Mouse (Mus musculus): Measurements from ENCODE around the gene Ankrd35. TPM values are rescaled to one million over a fixed set of nuclear protein-coding genes. Genes with fewer than 3 reads are reported as not detected.
"Not testable (repeated sequence)": the region's sequence is repeated elsewhere in the genome, so short reads cannot be mapped to it uniquely, and the experiment has no call there.

Ankrd35 gene
- polyA plus RNA-seq, 1 experiment from 2014 or later, result 0.37 TPM

DNA sequence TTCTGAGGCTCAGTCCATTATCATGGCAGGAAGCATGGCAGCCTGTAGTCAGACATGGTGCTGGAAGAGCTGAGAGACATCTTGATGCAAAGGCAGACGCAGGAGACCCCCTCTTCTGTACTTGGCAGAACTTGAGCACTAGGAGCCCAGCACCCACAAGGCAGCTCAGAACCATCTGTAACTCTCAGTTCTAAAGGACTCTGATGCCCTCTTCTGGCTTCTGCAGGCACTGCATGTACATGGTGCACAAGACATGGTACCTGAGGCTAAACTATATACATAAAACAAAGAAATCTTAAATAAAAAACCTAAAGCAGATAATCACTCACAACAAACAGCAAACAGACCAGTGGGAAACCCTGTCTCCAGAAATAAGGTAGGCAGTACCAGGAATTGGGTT, 30.7 kb upstream of the Ankrd35 start:
- Histone ChIP-seq H3K4me3 (ENCODE audit: low read length) (no peak overlapping the region), H3K27ac (ENCODE audit: low read depth, low read length) (no peak overlapping the region), H3K9me3 (ENCODE audit: control insufficient read depth, low read length) (no peaks in the 10 kb centered on the region), H3K9ac (ENCODE audit: low read depth, low read length) (no peak overlapping the region), H3K4me2 (replicated peaks; ENCODE audit: low read depth, low read length) (no peak overlapping the region), H3K36me3 (ENCODE audit: control insufficient read depth, insufficient read depth, low read length) (peaks cover 43% of the 10 kb centered on the region), H3K27me3 (ENCODE audit: control insufficient read depth, insufficient read depth, low read length) (no peaks in the 10 kb centered on the region), H3K4me1 (ENCODE audit: control insufficient read depth, insufficient read depth, low read length) (peaks cover 12% of the 10 kb centered on the region; the same call in 1 of the 2 replicates)
- 92% methylated on average over 1 of the region's 1 CpGs for WGBS
- ATAC-seq (ENCODE audit: low FRiP score, low TSS enrichment), result no peak

DNA sequence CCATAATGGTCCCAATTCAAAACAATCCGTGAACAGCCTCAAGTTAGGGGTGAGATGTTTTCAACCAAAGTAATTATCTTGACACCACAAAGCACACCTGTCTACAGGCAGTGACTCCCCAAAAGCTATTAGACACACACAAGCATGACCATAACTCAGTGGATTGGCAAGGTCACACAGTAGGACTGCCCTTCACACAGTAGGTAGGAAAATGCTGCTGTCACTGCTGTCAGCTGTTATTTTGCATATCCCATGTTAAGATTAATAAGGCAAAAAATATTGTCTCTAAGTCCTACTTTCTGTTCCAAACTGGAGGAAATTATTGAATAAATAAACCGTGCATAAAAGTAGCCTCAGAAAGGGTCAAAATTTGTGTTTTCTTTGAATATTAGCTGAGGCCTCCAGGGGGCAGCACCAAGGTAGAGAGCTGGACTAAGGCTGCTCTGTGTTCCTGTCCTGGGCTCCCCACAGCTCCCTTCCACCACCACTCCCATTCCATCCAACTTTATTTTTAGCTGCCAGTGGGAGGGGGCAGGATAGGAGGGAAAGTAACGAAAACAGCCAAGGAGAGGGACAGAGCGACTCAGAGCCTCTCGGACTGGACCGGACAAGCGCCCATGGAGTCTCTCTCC, 24.8 kb upstream of the Ankrd35 start, which contains the start of gene Itga10:
Gene Itga10 (plus strand): TSS at position 567 of the 632 bp plus-strand sequence.
- no peak within 1 kb of the TSS for H3K4me3 ChIP-seq (ENCODE audit: low read length)
- no peaks in the 10 kb centered on the region for H3K4me1 ChIP-seq (ENCODE audit: control insufficient read depth, insufficient read depth, low read length)
- ATAC-seq (ENCODE audit: low FRiP score, low TSS enrichment), result peak; percentile 68
- H3K36me3 ChIP-seq (ENCODE audit: control insufficient read depth, insufficient read depth, low read length), result peaks cover 27% of the 10 kb centered on the region
- 71% methylated on average over 7 of the region's 7 CpGs for WGBS
- H3K9ac ChIP-seq (ENCODE audit: low read depth, low read length), result no peak within 1 kb of the TSS
- no peaks in the 10 kb centered on the region for H3K9me3 ChIP-seq (ENCODE audit: control insufficient read depth, low read length)
- no peak within 1 kb of the TSS for H3K27ac ChIP-seq (ENCODE audit: low read depth, low read length)
- no peaks in the 10 kb centered on the region for H3K27me3 ChIP-seq (ENCODE audit: control insufficient read depth, insufficient read depth, low read length)
- no peak within 1 kb of the TSS for H3K4me2 ChIP-seq (replicated peaks; ENCODE audit: low read depth, low read length)

DNA sequence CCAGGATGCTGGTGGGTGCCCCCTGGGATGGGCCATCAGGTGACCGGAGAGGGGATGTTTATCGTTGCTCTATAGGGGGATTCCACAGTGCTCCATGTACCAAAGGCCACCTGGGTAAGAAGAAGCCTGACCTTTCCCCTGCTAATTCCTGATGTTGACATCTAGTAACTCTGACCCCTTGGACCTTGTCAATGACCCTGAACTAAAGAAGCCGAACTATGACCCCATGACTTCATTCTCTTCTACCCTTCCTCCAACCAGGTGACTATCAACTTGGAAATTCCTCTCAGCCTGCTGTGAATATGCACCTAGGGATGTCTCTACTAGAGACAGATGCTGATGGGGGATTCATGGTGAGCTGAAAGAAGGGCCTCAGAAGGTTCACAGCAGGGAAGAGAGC, 22.6 kb upstream of the Ankrd35 start:
- no peak for ATAC-seq (ENCODE audit: low FRiP score, low TSS enrichment)
- no peaks in the 10 kb centered on the region for H3K9me3 ChIP-seq (ENCODE audit: control insufficient read depth, low read length)
- no peak overlapping the region for H3K9ac ChIP-seq (ENCODE audit: low read depth, low read length)
- H3K36me3 ChIP-seq (ENCODE audit: control insufficient read depth, insufficient read depth, low read length), result peaks cover 17% of the 10 kb centered on the region
- no peak overlapping the region for H3K27ac ChIP-seq (ENCODE audit: low read depth, low read length)
- WGBS, result 75% methylated on average over 3 of the region's 3 CpGs
- no peak overlapping the region for H3K4me2 ChIP-seq (replicated peaks; ENCODE audit: low read depth, low read length)
- no peak overlapping the region for H3K4me3 ChIP-seq (ENCODE audit: low read length)
- H3K4me1 ChIP-seq (ENCODE audit: control insufficient read depth, insufficient read depth, low read length), result no peaks in the 10 kb centered on the region
- H3K27me3 ChIP-seq (ENCODE audit: control insufficient read depth, insufficient read depth, low read length), result no peaks in the 10 kb centered on the region

DNA sequence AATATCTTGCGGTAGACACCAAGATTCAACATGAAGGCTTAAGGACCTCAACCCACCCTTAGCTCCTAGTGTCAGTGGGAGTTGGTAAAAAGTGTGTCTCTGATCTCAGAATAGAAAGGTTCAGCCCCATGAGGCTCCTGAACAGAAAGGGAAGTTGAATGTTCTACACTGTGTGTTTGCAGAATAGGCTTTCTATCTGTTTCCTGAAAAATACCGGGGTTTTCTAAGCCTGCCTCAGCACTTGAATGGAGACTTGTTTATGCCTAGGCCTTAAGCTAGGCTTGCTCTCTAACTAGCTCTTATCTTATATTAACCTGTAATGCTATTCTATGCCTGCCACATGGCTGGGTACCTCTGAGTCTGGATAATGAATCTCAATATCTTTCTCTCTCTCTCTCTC, 9.0 kb upstream of the Ankrd35 start:
- no peaks in the 10 kb centered on the region for H3K9me3 ChIP-seq (ENCODE audit: control insufficient read depth, low read length)
- H3K36me3 ChIP-seq (ENCODE audit: control insufficient read depth, insufficient read depth, low read length), result no peaks in the 10 kb centered on the region
- 91% methylated on average over 2 of the region's 2 CpGs for WGBS
- no peak overlapping the region for H3K9ac ChIP-seq (ENCODE audit: low read depth, low read length)
- H3K4me2 ChIP-seq (replicated peaks; ENCODE audit: low read depth, low read length), result no peak overlapping the region
- no peak overlapping the region for H3K27ac ChIP-seq (ENCODE audit: low read depth, low read length)
- 0 out of 2 replicates have a peak, but pooled peaks cover 4% of the 10 kb centered on the region for H3K4me1 ChIP-seq (ENCODE audit: control insufficient read depth, insufficient read depth, low read length)
- no peak overlapping the region for H3K4me3 ChIP-seq (ENCODE audit: low read length)
- H3K27me3 ChIP-seq (ENCODE audit: control insufficient read depth, insufficient read depth, low read length), result no peaks in the 10 kb centered on the region
- ATAC-seq (ENCODE audit: low FRiP score, low TSS enrichment), result no peak

DNA sequence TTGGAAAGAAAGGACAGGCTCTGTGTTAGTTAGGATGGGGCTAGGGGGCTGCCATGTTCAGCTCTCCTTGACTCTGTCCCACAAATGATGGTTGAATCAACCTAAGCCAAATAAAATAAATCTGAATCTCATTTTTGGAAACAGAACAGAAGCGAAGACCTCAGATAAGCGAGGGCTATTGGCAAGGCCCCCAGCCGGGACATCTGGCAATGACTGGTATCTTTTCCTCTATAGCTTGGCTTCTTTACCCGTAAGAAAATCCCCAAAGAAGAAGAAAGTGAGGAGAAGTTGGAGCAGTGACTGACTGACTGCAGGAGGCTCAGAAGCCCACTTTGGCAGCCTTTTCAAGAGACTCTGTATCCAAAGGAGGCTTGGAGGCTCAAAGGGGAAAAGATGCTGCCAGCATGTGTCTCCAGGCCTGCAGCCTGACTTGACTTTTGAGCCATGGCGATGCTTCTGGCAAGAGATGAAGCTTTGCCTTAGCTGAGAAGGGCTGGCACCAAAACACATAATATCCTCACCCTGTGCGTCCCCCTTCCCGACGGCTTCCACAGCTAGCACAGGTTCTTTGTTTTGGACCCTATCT, 7.1 kb upstream of the Ankrd35 start:
- H3K36me3 ChIP-seq (ENCODE audit: control insufficient read depth, insufficient read depth, low read length), result no peaks in the 10 kb centered on the region
- peak overlapping the region; percentile 42; the same call in 1 of the 2 replicates for H3K27ac ChIP-seq (ENCODE audit: low read depth, low read length)
- no peak overlapping the region for H3K4me3 ChIP-seq (ENCODE audit: low read length)
- H3K9ac ChIP-seq (ENCODE audit: low read depth, low read length), result peak overlapping the region; percentile 29; the same call in 1 of the 2 replicates
- no peaks in the 10 kb centered on the region for H3K27me3 ChIP-seq (ENCODE audit: control insufficient read depth, insufficient read depth, low read length)
- peak overlapping the region; percentile 38 for H3K4me2 ChIP-seq (replicated peaks; ENCODE audit: low read depth, low read length)
- no peak for ATAC-seq (ENCODE audit: low FRiP score, low TSS enrichment)
- WGBS, result 42% methylated on average over 8 of the region's 8 CpGs
- no peaks in the 10 kb centered on the region for H3K9me3 ChIP-seq (ENCODE audit: control insufficient read depth, low read length)
- 0 out of 2 replicates have a peak, but pooled peaks cover 4% of the 10 kb centered on the region for H3K4me1 ChIP-seq (ENCODE audit: control insufficient read depth, insufficient read depth, low read length)

DNA sequence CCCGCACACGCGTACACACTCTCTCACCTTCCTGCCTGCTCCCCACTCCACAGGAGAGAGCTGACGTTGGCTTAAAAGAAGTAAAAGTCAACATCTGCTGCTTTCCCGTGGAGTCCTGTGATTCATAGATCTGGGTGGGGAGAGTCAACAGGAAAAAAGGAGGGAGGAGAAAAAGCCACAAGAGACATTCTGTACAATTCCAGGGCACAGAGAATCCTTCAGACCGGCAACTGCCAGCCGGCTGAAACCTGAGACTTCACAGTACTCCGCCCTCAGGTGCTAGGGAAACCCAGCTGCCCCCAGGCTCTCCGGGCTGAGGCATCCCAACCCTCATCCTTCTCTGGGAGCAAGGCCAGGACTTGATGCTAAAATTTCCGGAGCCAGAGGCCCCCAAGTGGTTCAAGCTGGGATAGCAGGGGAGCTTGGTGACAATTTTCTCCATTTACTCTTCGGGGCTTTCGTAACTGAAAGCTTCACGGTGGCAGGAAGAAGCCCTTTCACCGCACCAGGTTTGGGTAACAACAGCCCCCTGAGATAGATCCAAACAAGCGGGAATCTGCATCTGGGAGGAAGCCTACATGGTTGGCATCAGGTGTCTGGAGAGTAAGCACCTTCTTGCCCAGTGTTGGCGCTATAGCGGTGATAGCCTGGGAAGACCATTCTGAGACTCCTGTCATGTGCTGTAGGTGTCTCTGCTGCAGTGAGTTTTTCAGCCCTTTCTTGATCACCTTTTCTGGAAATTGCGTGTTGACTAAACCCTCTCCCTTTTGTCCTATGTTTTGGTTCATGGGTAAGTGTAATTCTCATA, 6.3 kb upstream of the Ankrd35 start:
- no peaks in the 10 kb centered on the region for H3K27me3 ChIP-seq (ENCODE audit: control insufficient read depth, insufficient read depth, low read length)
- H3K9ac ChIP-seq (ENCODE audit: low read depth, low read length), result peak overlapping the region; percentile 29
- WGBS, result 6% methylated on average over 15 of the region's 18 CpGs
- H3K36me3 ChIP-seq (ENCODE audit: control insufficient read depth, insufficient read depth, low read length), result no peaks in the 10 kb centered on the region
- peak overlapping the region; percentile 42; the same call in 1 of the 2 replicates for H3K27ac ChIP-seq (ENCODE audit: low read depth, low read length)
- peak; percentile 93 for ATAC-seq (ENCODE audit: low FRiP score, low TSS enrichment)
- 0 out of 2 replicates have a peak, but pooled peaks cover 4% of the 10 kb centered on the region for H3K4me1 ChIP-seq (ENCODE audit: control insufficient read depth, insufficient read depth, low read length)
- H3K9me3 ChIP-seq (ENCODE audit: control insufficient read depth, low read length), result no peaks in the 10 kb centered on the region
- peak overlapping the region; percentile 38 for H3K4me2 ChIP-seq (replicated peaks; ENCODE audit: low read depth, low read length)
- peak overlapping the region; percentile 23 for H3K4me3 ChIP-seq (ENCODE audit: low read length)

DNA sequence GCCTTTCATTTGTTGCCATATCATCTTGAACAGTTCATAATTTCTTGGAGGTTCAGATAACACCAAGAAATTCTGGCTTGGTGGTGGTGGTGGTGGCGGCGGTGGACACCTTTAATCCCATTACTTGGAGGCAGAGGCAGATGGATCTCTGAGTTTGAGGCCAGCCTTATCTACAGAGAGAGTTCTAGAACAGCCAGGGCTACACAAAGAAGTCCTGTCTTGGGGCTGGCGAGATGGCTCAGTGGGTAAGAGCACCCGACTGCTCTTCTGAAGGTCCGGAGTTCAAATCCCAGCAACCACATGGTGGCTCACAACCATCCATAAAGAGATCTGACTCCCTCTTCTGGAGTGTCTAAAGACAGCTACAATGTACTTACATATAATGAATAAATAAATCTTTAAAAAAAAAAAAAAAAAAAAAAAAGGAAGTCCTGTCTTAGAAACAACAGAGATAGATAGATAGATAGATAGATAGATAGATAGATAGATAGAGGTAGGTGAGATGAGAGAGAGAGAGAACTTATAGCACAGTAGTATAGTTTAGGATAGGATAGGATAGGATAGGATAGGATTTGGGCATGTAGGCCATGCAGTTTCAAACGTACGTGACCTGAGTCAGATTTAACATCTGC, 4.1 kb upstream of the Ankrd35 start:
- H3K4me3 ChIP-seq (ENCODE audit: low read length); ATAC-seq (ENCODE audit: low FRiP score, low TSS enrichment); H3K36me3 ChIP-seq (ENCODE audit: control insufficient read depth, insufficient read depth, low read length); H3K4me1 ChIP-seq (ENCODE audit: control insufficient read depth, insufficient read depth, low read length); H3K9me3 ChIP-seq (ENCODE audit: control insufficient read depth, low read length); H3K9ac ChIP-seq (ENCODE audit: low read depth, low read length); H3K27me3 ChIP-seq (ENCODE audit: control insufficient read depth, insufficient read depth, low read length); H3K27ac ChIP-seq (ENCODE audit: low read depth, low read length); H3K4me2 ChIP-seq (replicated peaks; ENCODE audit: low read depth, low read length): not testable (repeated sequence)
- WGBS, result 91% methylated on average over 7 of the region's 7 CpGs

DNA sequence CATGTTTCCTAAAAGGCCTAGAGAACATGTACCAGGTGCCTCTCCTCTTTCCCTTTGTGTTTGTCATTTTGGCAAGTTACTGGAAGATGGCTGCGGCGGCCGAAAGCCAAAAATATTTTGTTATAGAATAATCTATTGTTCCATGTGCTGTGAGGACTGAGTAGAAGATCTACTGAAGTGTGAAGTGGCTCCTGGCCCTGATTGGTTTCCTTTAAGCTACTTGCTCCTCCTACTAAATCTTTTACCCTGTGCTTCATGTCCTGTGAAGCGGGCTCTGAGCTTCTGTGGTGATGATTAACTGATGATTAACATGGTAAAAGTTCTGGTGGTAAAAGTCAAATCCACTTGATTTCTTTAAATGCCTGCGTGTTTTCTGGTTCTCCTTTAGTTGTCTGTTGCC, 3.0 kb upstream of the Ankrd35 start:
- no peaks in the 10 kb centered on the region for H3K36me3 ChIP-seq (ENCODE audit: control insufficient read depth, insufficient read depth, low read length)
- no peak overlapping the region for H3K4me3 ChIP-seq (ENCODE audit: low read length)
- peaks cover 4% of the 10 kb centered on the region; the same call in 1 of the 2 replicates for H3K4me1 ChIP-seq (ENCODE audit: control insufficient read depth, insufficient read depth, low read length)
- no peak overlapping the region for H3K4me2 ChIP-seq (replicated peaks; ENCODE audit: low read depth, low read length)
- H3K9ac ChIP-seq (ENCODE audit: low read depth, low read length), result no peak overlapping the region
- H3K27ac ChIP-seq (ENCODE audit: low read depth, low read length), result no peak overlapping the region
- ATAC-seq (ENCODE audit: low FRiP score, low TSS enrichment), result no peak
- 90% methylated on average over 5 of the region's 5 CpGs for whole genome bisulfite sequencing
- H3K27me3 ChIP-seq (ENCODE audit: control insufficient read depth, insufficient read depth, low read length), result no peaks in the 10 kb centered on the region
- no peaks in the 10 kb centered on the region for H3K9me3 ChIP-seq (ENCODE audit: control insufficient read depth, low read length)
